Mouse (Mus musculus) hindbrain, embryonic 12.5 days (tissue): ENCODE results near the gene Rbks. TPM values are rescaled to one million over a fixed set of nuclear protein-coding genes. Genes with fewer than 3 reads are reported as not detected.
"Not testable (repeated sequence)": the region's sequence is repeated elsewhere in the genome, so short reads cannot be mapped to it uniquely, and the experiment has no call there.

Experiments
- ATAC-seq: fragments of 200-750 bp; cut with Nextera tagmentation; 2 replicates; pipeline ENCODE4 v1.8.0; 2017; ENCODE audit warnings: moderate TSS enrichment; ENCODE audit not compliant: low FRiP score
- H3K27ac ChIP-seq: fragments of 300-500 bp; sonication (generic); 2 replicates; pipeline ENCODE4 v1.5.1; 2016; ENCODE audit warnings: mild to moderate bottlenecking
- H3K27me3 ChIP-seq: fragments of 300-500 bp; sonication (generic); 2 replicates; pipeline ENCODE4 v1.6.1; 2016; ENCODE audit warnings: mild to moderate bottlenecking
- H3K36me3 ChIP-seq: fragments of 300-500 bp; sonication (generic); 2 replicates; pipeline ENCODE4 v1.6.1; 2016; ENCODE audit warnings: mild to moderate bottlenecking
- H3K4me1 ChIP-seq: fragments of 300-500 bp; sonication (generic); 2 replicates; pipeline ENCODE4 v1.6.1; 2016
- H3K4me2 ChIP-seq: fragments of 300-500 bp; sonication (generic); replicated peaks from 2 replicates; pipeline ENCODE4 v1.6.1; 2016; ENCODE audit warnings: mild to moderate bottlenecking
- H3K4me3 ChIP-seq: fragments of 300-500 bp; sonication (generic); 2 replicates; pipeline ENCODE4 v1.5.1; 2016; ENCODE audit warnings: mild to moderate bottlenecking
- H3K9ac ChIP-seq: fragments of 300-500 bp; sonication (generic); 2 replicates; pipeline ENCODE4 v1.6.1; 2016; ENCODE audit warnings: mild to moderate bottlenecking, moderate library complexity
- H3K9me3 ChIP-seq: fragments of 300-500 bp; sonication (generic); replicated peaks from 2 replicates; pipeline ENCODE4 v1.6.1; 2016; ENCODE audit warnings: mild to moderate bottlenecking
- WGBS: fragments of 180-500 bp; shearing (Covaris S2); methylation state at CpG from one replicate; pipeline ENCODE4 v1.1.7; 2016; 5-methylcytosine and 5-hydroxymethylcytosine counted together
- polyA plus RNA-seq: library from polyadenylated mRNA; unstranded; fragments of >200 nt; fragmentation: Nextera tagmentation; extraction: Ambion mirVana; gene quantifications from 2 replicates; pipeline ENCODE4 v1.2.1, GENCODE M21; 2016

Rbks gene
- polyA plus RNA-seq, 1 experiment from 2014 or later, result 1.8 TPM

DNA sequence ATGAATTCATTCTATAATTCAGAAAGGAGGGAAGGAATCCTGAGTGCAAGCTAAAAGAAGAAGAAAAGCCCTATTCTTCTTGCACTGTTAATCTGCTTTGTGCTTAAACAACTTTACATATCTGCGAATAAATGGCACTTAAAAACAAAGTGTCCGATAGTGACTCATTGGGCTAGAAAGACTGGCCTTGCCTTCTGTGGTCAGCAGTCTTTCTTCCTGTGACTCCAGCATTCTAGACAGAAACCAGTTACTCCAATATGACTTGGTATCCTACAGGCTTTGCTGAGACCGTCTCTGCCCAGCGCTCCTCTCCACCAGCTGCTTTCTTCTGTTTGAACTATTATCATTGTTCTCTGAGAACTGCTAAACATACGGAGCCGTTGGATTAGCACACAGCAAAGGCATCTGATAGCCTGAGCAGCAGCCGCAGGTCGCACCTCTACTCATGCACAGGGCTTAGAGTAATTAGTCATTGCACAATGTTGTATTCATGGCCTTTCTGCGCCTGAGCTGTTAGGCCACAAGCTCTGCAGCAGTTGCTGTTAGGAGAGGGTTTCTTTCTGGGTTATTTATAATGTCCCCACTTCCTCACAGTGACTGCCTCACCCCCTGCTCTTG, 60.7 kb downstream of the Rbks start:
- 67% methylated on average over 9 of the region's 9 CpGs for WGBS
- no peak overlapping the region for H3K4me2 ChIP-seq
- H3K27me3 ChIP-seq, result no peaks in the 10 kb centered on the region
- 0 out of 2 replicates have a peak, but pooled peaks cover 3% of the 10 kb centered on the region for H3K36me3 ChIP-seq
- no peak overlapping the region for H3K9ac ChIP-seq
- peaks cover 7% of the 10 kb centered on the region for H3K4me1 ChIP-seq
- no peaks in the 10 kb centered on the region for H3K9me3 ChIP-seq
- no peak overlapping the region for H3K4me3 ChIP-seq
- H3K27ac ChIP-seq, result no peak overlapping the region
- ATAC-seq, result no peak

DNA sequence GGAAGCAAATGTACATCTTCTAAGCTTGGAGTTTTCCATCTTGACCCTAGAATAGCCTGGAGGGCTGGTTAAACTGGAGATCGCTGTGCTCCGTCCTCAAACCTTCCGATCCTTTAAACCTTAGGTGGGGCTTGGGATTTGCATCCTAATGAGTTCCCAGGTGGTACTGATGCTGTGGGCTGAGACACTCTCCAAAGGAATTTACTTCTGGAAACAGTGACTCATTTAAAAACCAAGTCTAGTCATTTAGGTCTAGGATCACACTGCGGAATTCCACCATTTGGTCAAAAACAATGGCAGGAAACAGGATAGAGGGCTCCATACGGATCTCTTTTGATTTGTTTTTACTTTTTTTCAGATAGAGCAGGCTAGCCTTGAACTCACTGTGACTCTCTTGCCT, 62.7 kb downstream of the Rbks start:
- no peak overlapping the region for H3K4me2 ChIP-seq
- no peaks in the 10 kb centered on the region for H3K9me3 ChIP-seq
- H3K4me3 ChIP-seq, result no peak overlapping the region
- no peaks in the 10 kb centered on the region for H3K27me3 ChIP-seq
- no peak overlapping the region for H3K9ac ChIP-seq
- no peak for ATAC-seq
- no peak overlapping the region for H3K27ac ChIP-seq
- no peaks in the 10 kb centered on the region for H3K36me3 ChIP-seq
- peaks cover 7% of the 10 kb centered on the region for H3K4me1 ChIP-seq
- WGBS, result 56% methylated on average over 5 of the region's 5 CpGs

DNA sequence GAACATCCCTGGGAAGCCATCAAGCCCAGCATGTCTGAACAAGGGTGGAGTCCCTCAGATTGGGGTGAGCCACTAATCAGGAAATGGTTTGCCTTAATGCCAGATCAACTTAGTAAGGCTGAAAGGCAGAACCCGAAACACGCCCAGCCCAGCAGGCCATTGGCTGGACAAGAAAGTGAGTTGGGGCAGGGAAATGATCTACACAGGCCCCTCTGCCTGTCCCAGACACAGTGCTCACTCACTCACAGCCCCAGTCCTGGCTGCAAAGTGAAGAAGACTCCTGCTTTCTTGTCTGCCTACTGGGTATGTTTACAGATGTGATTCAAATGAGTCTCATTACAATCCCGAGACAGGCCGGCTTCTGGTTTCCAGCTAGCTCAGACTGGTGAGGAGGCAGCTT, 63.3 kb downstream of the Rbks start:
- no peak overlapping the region for H3K9ac ChIP-seq
- WGBS, result 68% methylated on average over 4 of the region's 4 CpGs
- H3K4me2 ChIP-seq, result no peak overlapping the region
- H3K36me3 ChIP-seq, result no peaks in the 10 kb centered on the region
- H3K9me3 ChIP-seq, result no peaks in the 10 kb centered on the region
- H3K4me3 ChIP-seq, result no peak overlapping the region
- ATAC-seq, result no peak
- peaks cover 7% of the 10 kb centered on the region for H3K4me1 ChIP-seq
- H3K27ac ChIP-seq, result no peak overlapping the region
- H3K27me3 ChIP-seq, result no peaks in the 10 kb centered on the region

DNA sequence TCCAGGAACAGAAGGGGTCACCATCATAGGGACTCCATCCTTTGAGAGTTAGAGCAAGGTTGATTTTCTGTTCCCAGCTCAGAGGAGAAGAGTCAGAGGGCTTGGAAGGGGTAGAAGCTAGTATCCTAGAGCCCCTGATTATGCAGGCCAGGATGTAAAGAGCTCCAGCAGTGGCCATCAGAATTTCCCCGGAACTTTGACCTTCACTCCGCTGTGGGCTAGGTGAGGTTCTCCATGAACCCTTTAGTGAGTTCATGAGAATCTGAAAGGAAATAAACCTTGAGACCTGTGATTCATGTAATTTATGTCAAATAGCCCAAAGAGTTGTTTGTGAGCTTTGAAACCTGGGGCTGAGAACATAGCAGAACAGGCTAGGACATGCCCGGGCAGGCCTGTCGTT, 66.3 kb downstream of the Rbks start:
- not testable (repeated sequence) for H3K4me3 ChIP-seq, H3K4me1 ChIP-seq, H3K36me3 ChIP-seq, ATAC-seq, H3K27me3 ChIP-seq, H3K27ac ChIP-seq, H3K9ac ChIP-seq, H3K4me2 ChIP-seq, H3K9me3 ChIP-seq
- 100% methylated on average over 4 of the region's 4 CpGs for WGBS

DNA sequence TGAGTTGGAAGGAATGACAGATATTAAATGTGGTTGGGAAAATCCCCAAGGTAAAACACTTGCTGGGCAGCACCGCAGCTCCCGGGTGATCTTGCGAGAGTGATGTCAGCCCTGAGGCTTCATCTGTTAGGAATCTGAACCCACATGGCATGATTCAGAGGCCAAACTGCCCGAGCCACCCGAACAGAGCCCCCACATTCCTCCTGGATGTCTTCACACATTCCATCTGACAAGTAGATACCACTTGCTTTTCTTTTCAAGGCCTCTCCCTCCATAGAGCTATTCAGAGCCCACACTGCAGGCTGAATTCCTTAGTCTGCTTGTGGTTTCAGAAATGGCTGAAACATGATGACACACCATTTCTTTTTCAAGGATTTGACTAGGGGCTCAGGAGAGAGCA, 67.4 kb downstream of the Rbks start:
- Histone ChIP-seq H3K36me3 (0 out of 2 replicates have a peak, but pooled peaks cover 3% of the 10 kb centered on the region), H3K9me3 (no peaks in the 10 kb centered on the region), H3K4me2 (no peak overlapping the region), H3K4me3 (no peak overlapping the region), H3K4me1 (peaks cover 3% of the 10 kb centered on the region; the same call in 1 of the 2 replicates), H3K27ac (0 out of 2 replicates have a peak overlapping the region, but pooled peaks have one; percentile 44), H3K9ac (no peak overlapping the region), H3K27me3 (no peaks in the 10 kb centered on the region)
- ATAC-seq, result no peak
- 53% methylated on average over 5 of the region's 5 CpGs for WGBS

DNA sequence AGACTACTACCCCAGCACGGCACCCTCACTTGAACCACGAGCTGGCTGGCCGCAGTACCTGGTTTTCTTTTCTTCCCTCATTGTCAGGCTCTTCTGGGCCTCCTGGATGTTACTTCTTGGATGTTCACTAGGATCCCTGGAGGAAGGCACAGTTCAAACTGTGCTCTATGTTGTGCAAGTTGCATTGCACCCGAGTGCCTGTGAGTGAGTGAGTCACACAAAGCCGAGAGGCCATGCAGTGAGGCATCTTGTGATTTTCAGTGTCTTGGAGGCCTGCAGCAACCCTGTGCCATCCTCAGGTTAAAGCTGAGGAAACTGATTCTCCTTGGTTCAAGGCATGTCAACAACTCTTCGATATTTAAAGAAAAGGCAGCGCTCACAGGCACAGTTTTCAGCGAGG, 68.9 kb downstream of the Rbks start:
- Histone ChIP-seq H3K4me2 (no peak overlapping the region), H3K27me3 (no peaks in the 10 kb centered on the region), H3K4me1 (peaks cover 3% of the 10 kb centered on the region; the same call in 1 of the 2 replicates), H3K27ac (no peak overlapping the region), H3K9ac (no peak overlapping the region), H3K36me3 (0 out of 2 replicates have a peak, but pooled peaks cover 3% of the 10 kb centered on the region), H3K9me3 (no peaks in the 10 kb centered on the region), H3K4me3 (no peak overlapping the region)
- no peak for ATAC-seq
- 89% methylated on average over 8 of the region's 8 CpGs for WGBS

DNA sequence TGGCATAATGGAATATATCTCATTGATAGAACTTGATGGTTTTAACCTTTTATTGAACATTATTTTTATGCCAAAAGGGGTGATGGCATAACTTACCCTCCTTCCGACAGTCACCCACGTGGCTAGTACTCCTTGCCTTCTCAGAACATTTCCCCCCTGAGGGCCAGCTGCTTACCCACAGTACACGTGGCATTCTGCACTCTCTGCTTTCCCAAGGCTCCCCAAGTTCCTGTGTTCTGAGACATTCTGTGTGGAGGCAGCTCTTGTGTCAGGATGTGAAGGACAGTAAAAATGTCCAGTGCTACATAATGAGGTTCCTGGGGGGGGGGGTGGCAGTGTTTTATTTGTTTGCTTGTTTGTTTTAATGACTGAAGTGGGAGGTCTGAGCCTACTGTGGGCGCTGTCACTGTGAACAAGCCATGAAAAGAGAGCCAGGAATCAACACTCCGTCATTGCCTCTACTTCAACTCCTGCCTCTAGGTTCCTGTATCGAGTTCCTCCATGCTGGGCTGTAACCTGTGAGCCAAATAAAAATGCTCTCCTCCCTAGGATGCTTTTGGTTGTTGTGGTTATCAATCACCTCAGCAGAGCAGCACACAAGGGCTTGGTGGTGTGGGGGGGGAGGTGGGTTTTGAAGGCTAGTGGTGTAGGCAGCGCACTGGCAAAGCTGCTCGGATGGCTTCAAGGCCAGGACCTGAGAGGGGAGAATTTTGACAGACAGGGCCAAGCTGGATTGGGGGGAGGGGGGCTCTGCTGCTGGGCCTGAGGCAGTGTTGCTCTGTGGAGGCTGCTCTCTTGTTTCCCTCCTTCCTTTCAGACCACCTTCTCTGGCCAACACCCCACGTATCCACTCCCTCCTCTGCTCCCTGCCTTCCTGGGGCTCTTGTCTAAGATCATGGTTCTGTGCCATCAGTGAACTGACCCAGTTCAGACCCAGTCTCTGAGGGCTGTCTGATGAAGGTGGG, 69.6 kb downstream of the Rbks start:
- Histone ChIP-seq H3K27ac (no peak overlapping the region), H3K4me2 (no peak overlapping the region), H3K9ac (no peak overlapping the region), H3K4me3 (no peak overlapping the region), H3K36me3 (0 out of 2 replicates have a peak, but pooled peaks cover 7% of the 10 kb centered on the region), H3K4me1 (peaks cover 3% of the 10 kb centered on the region; the same call in 1 of the 2 replicates), H3K9me3 (no peaks in the 10 kb centered on the region), H3K27me3 (no peaks in the 10 kb centered on the region)
- no peak for ATAC-seq
- WGBS, result 57% methylated on average over 9 of the region's 9 CpGs

DNA sequence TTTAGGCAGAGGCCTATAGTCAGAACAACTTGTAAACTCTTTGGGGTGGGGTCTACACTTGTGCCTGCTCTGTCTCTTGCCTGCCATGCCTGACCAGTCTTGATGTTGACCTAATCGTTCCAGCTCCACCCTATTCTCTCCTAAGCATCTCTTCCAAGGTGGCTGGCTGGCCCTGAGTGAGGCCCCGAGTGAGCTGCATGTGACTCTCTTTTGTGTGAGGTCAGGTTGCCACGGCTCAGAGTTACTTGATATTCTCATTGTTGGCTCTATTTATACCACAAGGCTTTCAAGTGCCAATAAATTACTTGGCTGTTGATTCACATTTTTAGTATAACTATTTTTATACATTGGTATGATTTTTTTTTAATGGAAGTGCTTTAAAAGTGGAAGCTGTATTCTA, 70.3 kb downstream of the Rbks start:
- Histone ChIP-seq H3K4me2 (no peak overlapping the region), H3K27me3 (no peaks in the 10 kb centered on the region), H3K4me3 (no peak overlapping the region), H3K9me3 (no peaks in the 10 kb centered on the region), H3K27ac (no peak overlapping the region), H3K36me3 (0 out of 2 replicates have a peak, but pooled peaks cover 9% of the 10 kb centered on the region), H3K9ac (no peak overlapping the region), H3K4me1 (peaks cover 3% of the 10 kb centered on the region; the same call in 1 of the 2 replicates)
- 35% methylated on average over 3 of the region's 3 CpGs for WGBS
- ATAC-seq, result no peak

DNA sequence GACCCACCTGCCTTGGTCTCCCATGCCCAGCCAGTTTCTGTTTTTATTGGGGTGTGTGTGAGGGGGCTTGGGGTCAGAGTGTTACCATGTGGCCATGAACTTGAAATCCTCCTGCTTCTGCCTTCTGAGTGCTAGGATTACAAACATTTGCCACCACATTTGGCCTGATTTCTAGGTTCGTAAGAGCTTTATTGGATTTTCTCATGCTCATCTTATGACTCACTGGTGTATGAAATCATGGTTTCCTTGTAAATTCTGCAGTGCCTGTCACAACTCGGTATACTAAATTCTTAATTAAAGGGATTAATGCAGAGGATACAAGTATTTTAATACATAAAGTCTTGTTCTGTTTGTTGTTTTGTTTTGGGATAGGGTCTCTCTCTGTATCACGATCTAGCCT, 77.1 kb downstream of the Rbks start:
- WGBS, result 95% methylated on average over 3 of the region's 3 CpGs
- peaks cover 32% of the 10 kb centered on the region for H3K36me3 ChIP-seq

DNA sequence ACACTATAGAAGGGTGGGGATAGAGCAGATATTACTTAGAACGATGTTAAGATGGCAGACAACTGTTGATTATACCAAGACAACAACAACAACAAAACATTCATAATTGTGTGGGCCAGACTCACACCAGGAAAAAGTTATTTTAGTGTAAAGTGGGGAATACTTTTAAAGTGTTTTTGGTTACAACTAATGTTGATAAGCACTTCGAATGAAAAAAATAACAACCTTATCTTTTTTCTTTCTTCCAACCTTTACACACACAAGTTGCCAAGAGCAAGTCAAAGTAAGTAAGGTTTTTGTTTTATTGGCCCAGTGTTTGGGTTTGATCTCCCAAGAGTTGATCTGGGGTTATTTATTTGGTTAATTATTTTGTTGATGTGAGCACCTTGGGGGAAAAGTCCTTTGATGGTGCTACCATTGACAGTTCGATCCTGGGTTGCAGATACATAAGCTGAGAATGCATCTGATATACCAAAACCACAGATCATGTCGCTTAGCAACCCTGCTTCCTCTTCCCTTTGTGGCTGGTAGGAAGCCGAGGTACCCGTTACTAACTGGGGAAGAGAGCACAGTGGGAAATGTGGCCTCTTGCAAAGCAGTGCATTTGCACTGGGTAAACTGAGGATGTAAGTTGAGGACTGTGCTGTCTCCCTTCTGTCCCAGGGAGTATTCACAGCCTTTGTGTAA, 82.9 kb downstream of the Rbks start:
- WGBS, result 50% methylated on average over 6 of the region's 6 CpGs
- Histone ChIP-seq H3K4me3 (peak overlapping the region; percentile 84), H3K9me3 (no peaks in the 10 kb centered on the region), H3K4me1 (peaks cover 10% of the 10 kb centered on the region), H3K27me3 (no peaks in the 10 kb centered on the region), H3K9ac (peak overlapping the region; percentile 72), H3K36me3 (peaks cover 22% of the 10 kb centered on the region), H3K27ac (peak overlapping the region; percentile 90), H3K4me2 (peak overlapping the region; percentile 58)
- ATAC-seq, result no peak

More for the DNA sequence above, 77.1 kb downstream of the Rbks start:
- ATAC-seq, result no peak
- Histone ChIP-seq H3K4me3 (no peak overlapping the region), H3K4me1 (peaks cover under 1% of the 10 kb centered on the region; the same call in 1 of the 2 replicates), H3K27me3 (no peaks in the 10 kb centered on the region), H3K9ac (no peak overlapping the region), H3K27ac (no peak overlapping the region), H3K9me3 (no peaks in the 10 kb centered on the region), H3K4me2 (no peak overlapping the region)

DNA sequence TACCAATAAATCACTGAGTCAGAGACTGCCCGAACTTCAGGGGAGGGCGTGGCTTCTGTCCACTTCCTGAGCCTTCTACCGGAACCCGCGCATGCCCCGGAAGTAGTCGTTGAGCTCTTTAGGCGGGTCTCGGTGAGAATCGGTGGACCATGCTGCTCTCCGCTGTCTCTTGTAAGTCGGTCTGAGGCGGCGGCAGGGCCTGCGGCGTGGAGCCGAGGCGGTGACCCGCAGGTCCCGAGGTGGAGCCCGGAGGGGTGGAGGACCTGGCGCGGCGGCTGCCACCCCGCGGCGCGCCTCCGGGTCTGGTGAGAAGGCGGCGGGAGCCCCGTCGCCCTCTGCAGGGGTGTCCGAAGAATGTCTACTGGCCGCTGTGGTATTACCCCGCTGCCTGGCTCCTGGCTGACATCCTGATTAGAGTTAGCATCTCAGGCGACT, 83.6 kb downstream of the Rbks start:
- H3K27me3 ChIP-seq, result no peaks in the 10 kb centered on the region
- H3K4me1 ChIP-seq, result peaks cover 10% of the 10 kb centered on the region
- H3K27ac ChIP-seq, result peak overlapping the region; percentile 90
- H3K36me3 ChIP-seq, result peaks cover 19% of the 10 kb centered on the region
- peak overlapping the region; percentile 58 for H3K4me2 ChIP-seq
- H3K9me3 ChIP-seq, result no peaks in the 10 kb centered on the region
- H3K9ac ChIP-seq, result peak overlapping the region; percentile 72
- peak; percentile 96 for ATAC-seq
- H3K4me3 ChIP-seq, result peak overlapping the region; percentile 84
- 0% methylated on average over 37 of the region's 37 CpGs for WGBS

DNA sequence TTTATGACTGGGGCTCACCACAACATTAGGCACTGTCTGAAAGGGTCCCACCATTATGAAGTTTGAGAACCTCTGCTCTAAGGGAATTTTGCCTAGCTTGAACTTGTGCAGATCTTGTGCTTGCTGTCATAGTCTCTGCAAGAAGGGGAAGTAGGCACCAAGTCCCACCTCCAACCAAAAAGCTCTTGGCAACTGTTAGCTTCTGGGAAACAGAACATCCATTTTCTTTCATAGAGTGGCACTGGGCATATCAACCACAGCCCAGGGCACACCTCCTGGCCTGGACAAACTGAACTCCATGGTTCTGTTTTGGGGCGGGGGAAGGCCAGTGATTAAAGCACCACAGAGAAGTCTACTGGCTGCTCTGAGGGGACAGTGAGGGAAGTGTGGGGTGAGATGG, 86.2 kb downstream of the Rbks start:
- Histone ChIP-seq H3K4me1 (peaks cover 10% of the 10 kb centered on the region), H3K4me2 (no peak overlapping the region), H3K27ac (no peak overlapping the region), H3K9ac (no peak overlapping the region), H3K4me3 (no peak overlapping the region), H3K27me3 (no peaks in the 10 kb centered on the region), H3K9me3 (no peaks in the 10 kb centered on the region), H3K36me3 (peaks cover 4% of the 10 kb centered on the region)
- WGBS, result 79% methylated on average over 1 of the region's 1 CpGs
- no peak for ATAC-seq
